Mouse (Mus musculus) neural tube, embryonic 14.5 days (tissue): ENCODE measurements at regions not wholly inside any gene's neighbourhood (a gene's known extent, or its start where the extent isn't known, plus 50 kb on each side); places are given as distances from the start of the nearest gene placed in this dataset.

Experiments used
- ATAC-seq: fragments of 200-750 bp; cut with Nextera tagmentation; 2 replicates; pipeline ENCODE4 v1.8.0; 2017; ENCODE audit warnings: low read depth, mild to moderate bottlenecking, moderate TSS enrichment, moderate library complexity
- H3K27ac ChIP-seq: fragments of 300-500 bp; sonication (generic); 2 replicates; pipeline ENCODE4 v1.5.1; 2014; ENCODE audit warnings: low read depth, mild to moderate bottlenecking, control low read depth, low read length, moderate library complexity, mixed read lengths
- H3K27me3 ChIP-seq: fragments of 300-500 bp; sonication (generic); 2 replicates; pipeline ENCODE4 v1.6.1; 2014; ENCODE audit warnings: low read length; ENCODE audit not compliant: control insufficient read depth, insufficient read depth
- H3K36me3 ChIP-seq: fragments of 300-500 bp; sonication (generic); 2 replicates; pipeline ENCODE4 v1.6.1; 2014; ENCODE audit warnings: low read length, mixed read lengths; ENCODE audit not compliant: control insufficient read depth, insufficient read depth
- H3K4me1 ChIP-seq: fragments of 300-500 bp; sonication (generic); 2 replicates; pipeline ENCODE4 v1.6.1; 2014; ENCODE audit warnings: low read length; ENCODE audit not compliant: control insufficient read depth, insufficient read depth
- H3K4me2 ChIP-seq: fragments of 300-500 bp; sonication (generic); 2 replicates; pipeline ENCODE4 v1.6.1; 2014; ENCODE audit warnings: mild to moderate bottlenecking, low read depth, low read length, control low read depth
- H3K4me3 ChIP-seq: fragments of 300-500 bp; sonication (generic); 2 replicates; pipeline ENCODE4 v1.5.1; 2014; ENCODE audit warnings: low read depth, low read length, control low read depth, mixed read lengths
- H3K9ac ChIP-seq: fragments of 300-500 bp; sonication (generic); replicated peaks from 2 replicates; pipeline ENCODE4 v1.6.1; 2014; ENCODE audit warnings: low read depth, mild to moderate bottlenecking, control low read depth, low read length, mixed read lengths
- H3K9me3 ChIP-seq: fragments of 300-500 bp; sonication (generic); 2 replicates; pipeline ENCODE4 v1.6.1; 2016; ENCODE audit warnings: low read length; ENCODE audit not compliant: control insufficient read depth
- WGBS: fragments of 180-500 bp; shearing (Covaris S2); extraction: QIAGEN DNeasy Blood & Tissue Kit; methylation state at CpG from one replicate; pipeline ENCODE4 v1.1.7; 2014; 5-methylcytosine and 5-hydroxymethylcytosine counted together

DNA sequence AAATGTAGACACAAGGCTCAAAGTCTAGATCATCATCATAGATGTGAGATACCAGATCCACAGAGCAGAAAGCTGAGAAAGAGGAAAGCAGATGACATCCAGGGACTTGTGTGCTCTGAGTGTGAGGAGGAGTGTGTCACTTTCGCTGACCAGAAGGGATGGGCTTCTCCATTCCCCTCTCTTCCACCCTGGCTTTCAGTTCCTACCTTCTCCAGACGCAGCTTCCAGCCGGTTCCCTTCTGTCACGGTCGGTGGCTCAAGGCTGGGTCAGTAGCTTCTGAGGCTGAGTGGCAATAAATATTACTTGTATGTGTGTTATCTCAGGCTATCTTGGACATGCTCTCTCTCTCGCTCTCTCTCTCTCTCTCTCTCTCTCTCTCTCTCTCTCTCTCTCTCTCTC, 94.2 kb upstream of the Irf2bp2 start:
- ATAC-seq: no peak
- H3K27me3 ChIP-seq: no peaks in the 10 kb centered on the region
- H3K9ac ChIP-seq: no peak overlapping the region
- no peak overlapping the region for H3K4me2 ChIP-seq
- 75% methylated on average over 6 of the region's 6 CpGs for WGBS
- no peak overlapping the region for H3K4me3 ChIP-seq
- H3K9me3 ChIP-seq: no peaks in the 10 kb centered on the region
- H3K36me3 ChIP-seq: no peaks in the 10 kb centered on the region
- no peaks in the 10 kb centered on the region for H3K4me1 ChIP-seq
- H3K27ac ChIP-seq: no peak overlapping the region

DNA sequence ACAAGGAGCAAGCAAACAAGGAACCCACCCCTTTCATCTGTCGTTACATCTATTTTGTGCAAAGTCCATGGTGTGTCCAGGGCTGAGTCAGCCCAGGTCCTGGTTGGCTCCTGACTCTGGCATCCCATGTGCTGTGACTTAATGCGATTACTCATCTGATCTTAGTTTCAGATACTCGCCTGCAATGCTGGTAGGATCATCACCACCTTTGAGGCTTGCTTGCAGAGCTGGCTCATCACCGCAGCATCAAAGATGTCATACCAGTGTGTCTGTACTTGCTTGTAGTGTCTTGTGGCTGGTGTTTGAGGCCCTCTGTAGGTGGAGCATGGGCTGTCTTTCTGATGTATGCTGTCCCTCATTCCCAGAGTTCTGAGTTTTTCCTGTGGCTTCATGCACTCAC, 93.0 kb upstream of the Irf2bp2 start:
- no peaks in the 10 kb centered on the region for H3K36me3 ChIP-seq
- H3K27ac ChIP-seq: no peak overlapping the region
- no peaks in the 10 kb centered on the region for H3K9me3 ChIP-seq
- H3K9ac ChIP-seq: no peak overlapping the region
- WGBS: 89% methylated on average over 4 of the region's 4 CpGs
- no peaks in the 10 kb centered on the region for H3K4me1 ChIP-seq
- no peak overlapping the region for H3K4me2 ChIP-seq
- no peak overlapping the region for H3K4me3 ChIP-seq
- no peak for ATAC-seq
- H3K27me3 ChIP-seq: no peaks in the 10 kb centered on the region

DNA sequence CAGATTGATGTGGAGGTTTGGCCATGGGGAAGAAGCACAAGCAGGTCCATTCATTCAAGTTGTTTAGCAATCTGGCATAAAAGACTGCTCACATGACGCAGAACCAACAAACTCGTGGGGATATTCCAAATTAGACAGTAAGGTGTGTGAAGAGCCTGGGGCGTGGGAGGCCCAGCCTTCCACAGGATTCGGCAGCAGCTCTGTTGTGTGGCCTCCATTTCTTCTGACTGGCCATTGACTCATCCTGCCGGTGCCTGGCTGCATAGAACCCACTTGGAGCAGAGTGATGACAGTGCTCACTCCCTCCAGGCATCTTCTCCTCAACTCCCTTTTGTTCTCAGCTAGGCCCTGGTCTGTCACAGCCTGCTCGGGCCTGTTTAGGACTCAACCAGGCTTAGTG, 91.6 kb upstream of the Irf2bp2 start:
- no peaks in the 10 kb centered on the region for H3K27me3 ChIP-seq
- no peaks in the 10 kb centered on the region for H3K4me1 ChIP-seq
- H3K9ac ChIP-seq: no peak overlapping the region
- H3K4me3 ChIP-seq: no peak overlapping the region
- H3K9me3 ChIP-seq: no peaks in the 10 kb centered on the region
- H3K27ac ChIP-seq: no peak overlapping the region
- no peak overlapping the region for H3K4me2 ChIP-seq
- ATAC-seq: no peak
- 79% methylated on average over 6 of the region's 6 CpGs for WGBS
- H3K36me3 ChIP-seq: no peaks in the 10 kb centered on the region

DNA sequence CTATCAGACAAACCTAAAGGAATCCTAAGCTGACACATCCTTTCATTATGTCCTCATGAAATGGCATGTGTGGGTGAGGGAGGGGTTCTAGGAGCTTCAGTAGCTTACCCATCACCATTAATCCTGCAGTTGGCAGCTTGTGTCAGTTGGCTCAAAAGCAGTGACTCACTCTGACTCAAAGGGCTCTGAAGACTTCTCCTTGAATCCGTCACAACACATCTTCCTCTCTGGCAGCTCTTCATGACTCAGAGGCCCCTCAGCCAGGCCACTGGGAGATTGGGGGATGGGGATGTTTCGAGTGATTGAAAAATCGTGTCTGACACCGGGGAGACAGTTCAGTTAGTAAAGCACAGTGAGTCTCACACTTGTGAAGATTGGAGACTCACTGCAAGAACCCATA, 90.2 kb upstream of the Irf2bp2 start:
- 71% methylated on average over 4 of the region's 4 CpGs for WGBS
- no peak for ATAC-seq

DNA sequence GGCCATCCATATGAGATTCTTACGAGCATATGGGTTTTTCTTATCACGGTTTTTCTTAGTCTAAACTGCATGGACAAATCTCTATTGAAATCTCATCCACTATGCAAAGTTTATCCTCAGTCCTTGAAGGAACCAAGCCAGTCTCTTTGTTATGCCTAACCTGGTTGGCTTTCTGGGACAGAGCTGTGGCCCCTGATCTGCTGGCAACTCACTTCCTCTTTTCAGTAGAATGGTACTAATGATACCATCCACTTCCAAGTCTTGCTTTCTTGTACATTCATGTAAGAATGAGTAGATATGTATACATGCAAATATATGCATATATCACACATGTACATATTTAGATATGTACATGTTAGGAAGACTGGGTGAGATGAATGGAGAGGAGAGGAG, 89.8 kb upstream of the Irf2bp2 start:
- H3K4me3 ChIP-seq: no peak overlapping the region
- no peaks in the 10 kb centered on the region for H3K9me3 ChIP-seq
- H3K27me3 ChIP-seq: no peaks in the 10 kb centered on the region
- H3K27ac ChIP-seq: no peak overlapping the region
- H3K36me3 ChIP-seq: no peaks in the 10 kb centered on the region
- H3K9ac ChIP-seq: no peak overlapping the region
- ATAC-seq: no peak
- 96% methylated on average over 2 of the region's 2 CpGs for WGBS
- 0 out of 2 replicates have a peak, but pooled peaks cover 2% of the 10 kb centered on the region for H3K4me1 ChIP-seq
- no peak overlapping the region for H3K4me2 ChIP-seq

More for the DNA sequence above, 90.2 kb upstream of the Irf2bp2 start:
- no peak overlapping the region for H3K27ac ChIP-seq
- H3K27me3 ChIP-seq: no peaks in the 10 kb centered on the region
- no peaks in the 10 kb centered on the region for H3K36me3 ChIP-seq
- H3K4me3 ChIP-seq: no peak overlapping the region
- H3K9ac ChIP-seq: no peak overlapping the region
- no peak overlapping the region for H3K4me2 ChIP-seq
- no peaks in the 10 kb centered on the region for H3K9me3 ChIP-seq
- H3K4me1 ChIP-seq: no peaks in the 10 kb centered on the region

DNA sequence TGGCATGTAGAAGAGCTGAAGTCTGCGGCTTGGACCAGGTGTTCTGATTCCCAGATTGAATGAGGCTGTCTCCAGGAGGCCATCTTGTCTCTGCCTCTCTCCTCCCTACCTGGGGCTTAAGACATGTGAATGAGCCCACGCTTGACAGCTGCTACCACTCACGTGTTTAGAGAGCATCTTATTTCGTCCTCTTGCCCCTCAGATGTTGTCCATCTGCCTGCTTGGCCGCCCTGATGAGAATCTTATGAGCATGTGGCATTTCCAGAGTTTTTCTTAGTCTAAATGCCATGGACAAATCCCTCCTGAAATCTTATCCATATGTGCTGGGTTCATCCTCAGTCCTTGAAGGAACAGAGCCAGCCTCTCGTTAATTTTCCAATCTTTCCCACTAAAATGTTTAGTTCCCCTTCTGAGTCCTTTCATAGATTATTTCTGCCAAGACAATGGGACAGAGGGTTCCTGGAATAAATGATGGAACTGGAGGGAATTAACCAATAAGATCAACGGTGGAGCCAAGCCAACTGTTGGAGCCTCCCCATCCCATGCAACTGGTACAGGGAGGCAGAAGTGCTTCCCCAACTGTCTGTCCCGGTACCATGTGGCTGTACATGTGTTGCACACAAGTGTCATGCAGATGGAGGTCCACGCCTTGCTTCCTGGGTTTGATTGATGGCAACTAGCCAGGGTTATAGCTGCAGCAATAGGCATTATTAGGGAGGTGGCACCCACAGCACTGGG, 89.2 kb upstream of the Irf2bp2 start:
- H3K4me1 ChIP-seq: peaks cover 7% of the 10 kb centered on the region; the same call in 1 of the 2 replicates
- no peaks in the 10 kb centered on the region for H3K9me3 ChIP-seq
- no peaks in the 10 kb centered on the region for H3K27me3 ChIP-seq
- H3K4me2 ChIP-seq: no peak overlapping the region
- H3K9ac ChIP-seq: no peak overlapping the region
- no peak overlapping the region for H3K4me3 ChIP-seq
- no peak overlapping the region for H3K27ac ChIP-seq
- 80% methylated on average over 9 of the region's 9 CpGs for WGBS
- no peaks in the 10 kb centered on the region for H3K36me3 ChIP-seq
- ATAC-seq: no peak

DNA sequence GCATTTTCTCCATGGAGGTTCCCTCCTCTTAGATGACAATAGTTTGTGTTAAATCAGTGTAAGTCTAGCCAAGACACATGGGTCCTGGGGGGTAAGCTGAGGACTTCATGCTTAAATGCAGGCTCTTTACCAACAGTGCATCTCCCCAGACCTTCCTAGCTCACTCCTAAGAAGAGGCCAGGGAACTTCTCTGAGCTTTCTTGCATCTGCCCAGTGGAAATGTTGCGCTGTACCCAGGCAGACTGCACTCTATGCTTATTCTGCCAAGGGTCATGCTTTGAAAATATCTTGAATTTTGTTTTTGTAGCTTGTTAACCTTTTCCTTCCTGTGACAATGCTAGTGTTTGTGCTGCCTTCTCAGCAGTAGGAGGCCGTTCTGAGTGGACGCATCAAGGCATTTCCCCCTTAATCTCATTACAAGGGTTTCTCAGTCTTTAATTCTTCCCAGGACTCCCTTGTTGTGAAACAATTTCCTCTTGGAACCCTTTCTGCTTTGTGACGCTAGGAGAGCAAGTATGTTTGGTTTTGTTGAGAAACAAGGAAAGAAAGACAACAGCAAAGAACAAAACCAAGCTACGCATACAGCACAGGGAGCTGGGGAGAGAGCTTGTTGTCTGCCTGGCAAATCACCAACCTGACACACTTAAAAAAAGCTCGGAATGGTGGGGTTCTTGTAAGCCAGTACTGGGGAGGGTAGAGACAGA, 88.3 kb upstream of the Irf2bp2 start:
- 71% methylated on average over 6 of the region's 6 CpGs for WGBS
- Histone ChIP-seq H3K9me3 (no peaks in the 10 kb centered on the region), H3K4me2 (no peak overlapping the region), H3K9ac (no peak overlapping the region), H3K27ac (no peak overlapping the region), H3K4me1 (peaks cover 12% of the 10 kb centered on the region; the same call in 1 of the 2 replicates), H3K4me3 (no peak overlapping the region), H3K27me3 (no peaks in the 10 kb centered on the region), H3K36me3 (no peaks in the 10 kb centered on the region)
- ATAC-seq: no peak

DNA sequence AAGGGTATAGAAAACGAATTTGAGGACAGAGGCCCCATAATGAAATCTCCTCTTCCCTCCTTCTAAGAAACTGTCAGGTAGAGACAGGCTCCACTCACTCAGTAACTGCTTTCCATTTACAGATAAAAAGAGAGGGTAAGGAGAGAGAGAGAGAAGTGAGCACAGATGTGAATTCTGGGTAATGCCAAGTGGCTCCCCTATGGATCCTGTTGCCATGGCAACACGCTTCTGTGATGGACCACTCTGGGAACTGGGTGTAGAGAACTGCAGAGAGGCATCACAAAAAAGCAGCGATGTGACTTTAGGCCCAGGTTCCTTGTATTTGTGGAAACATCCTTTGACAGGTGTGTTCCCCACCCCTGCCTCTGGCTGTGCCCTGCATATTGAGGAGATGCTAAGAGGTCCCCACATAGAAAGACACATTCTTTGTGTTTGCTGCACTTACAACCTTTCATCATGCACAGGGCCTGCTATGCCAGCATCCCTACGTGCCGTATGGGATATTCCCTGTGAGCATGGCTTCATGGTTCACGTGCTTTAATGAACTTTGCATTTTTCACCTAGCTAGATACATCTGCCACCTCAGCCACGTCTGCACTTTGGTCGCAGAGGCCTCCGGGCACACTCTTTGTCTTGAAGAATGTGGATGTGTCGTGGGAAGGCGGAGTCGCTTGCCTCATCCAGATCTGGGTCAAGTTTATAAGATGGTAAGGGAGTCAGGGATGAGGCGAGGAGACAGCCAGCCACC, 84.4 kb upstream of the Irf2bp2 start:
- Histone ChIP-seq H3K9me3 (no peaks in the 10 kb centered on the region), H3K27ac (peak overlapping the region; percentile 74), H3K9ac (no peak overlapping the region), H3K4me1 (peaks cover 12% of the 10 kb centered on the region; the same call in 1 of the 2 replicates), H3K4me2 (no peak overlapping the region), H3K4me3 (no peak overlapping the region), H3K36me3 (no peaks in the 10 kb centered on the region), H3K27me3 (no peaks in the 10 kb centered on the region)
- ATAC-seq: peak; percentile 87
- 53% methylated on average over 13 of the region's 13 CpGs for WGBS

DNA sequence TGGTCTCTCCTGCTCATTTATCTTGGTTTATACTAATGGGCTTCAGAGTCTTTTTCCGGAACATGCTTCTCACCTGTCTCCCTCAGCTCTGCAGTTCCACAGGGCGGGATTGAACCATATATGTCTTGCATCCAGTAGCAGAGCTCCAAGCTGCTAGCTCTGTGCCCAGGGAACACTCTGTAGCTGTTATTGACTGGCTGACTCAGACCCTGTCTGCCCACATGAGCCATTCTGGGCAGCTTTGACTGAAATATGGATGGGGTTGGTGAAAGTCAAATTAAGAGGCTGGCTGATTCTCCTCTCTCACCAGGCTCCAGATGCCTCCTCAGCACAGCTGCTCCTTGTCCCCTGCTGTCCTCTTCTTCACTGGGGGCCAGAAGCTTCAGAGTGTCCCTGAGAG, 81.4 kb upstream of the Irf2bp2 start:
- Histone ChIP-seq H3K9me3 (no peaks in the 10 kb centered on the region), H3K4me1 (peaks cover 12% of the 10 kb centered on the region; the same call in 1 of the 2 replicates), H3K27ac (no peak overlapping the region), H3K27me3 (no peaks in the 10 kb centered on the region), H3K4me3 (no peak overlapping the region), H3K36me3 (no peaks in the 10 kb centered on the region), H3K4me2 (no peak overlapping the region), H3K9ac (no peak overlapping the region)
- 90% methylated on average over 2 of the region's 2 CpGs for WGBS
- ATAC-seq: no peak
